ENCODE assay signal across 1 mouse cellular context in the genomic region with DNA sequence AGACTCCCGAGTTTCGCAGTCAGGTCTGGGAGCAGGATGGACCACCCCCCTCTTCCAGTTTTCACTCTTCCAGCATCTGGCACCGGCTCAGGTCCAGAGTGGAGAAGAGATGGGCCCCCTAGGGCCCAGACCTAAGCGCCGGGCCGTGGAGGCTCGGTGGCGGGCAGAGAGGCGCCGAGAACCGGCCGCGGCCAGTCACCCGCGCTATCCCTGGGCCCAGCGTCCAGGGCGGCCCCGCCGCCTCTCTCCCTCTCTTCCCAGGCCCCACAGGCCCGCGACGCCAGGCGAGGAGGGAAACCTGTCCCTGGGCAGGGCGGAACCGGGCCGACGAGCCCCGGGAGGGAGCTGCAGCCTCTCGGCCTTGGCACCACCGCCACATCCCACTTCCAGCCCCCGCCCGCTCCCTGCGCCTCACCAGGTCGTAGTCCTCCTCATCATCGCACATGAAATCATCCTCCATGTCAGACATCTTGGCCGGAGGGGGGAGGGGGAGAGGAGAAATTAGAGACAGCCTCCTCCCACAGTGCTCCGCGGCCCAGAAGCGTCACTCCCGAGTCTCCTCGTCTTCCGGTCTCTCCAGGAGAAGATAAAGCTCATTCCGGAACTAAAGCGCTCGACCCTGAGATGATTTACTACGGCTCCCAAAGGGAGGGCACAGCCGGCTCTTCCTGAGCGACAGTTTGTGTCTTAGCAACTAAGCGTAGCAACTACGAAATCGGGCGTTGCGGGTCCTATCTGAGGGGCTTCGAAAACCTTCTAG.
TF ChIP-seq lines count a peak whose summit lies in the region.

A gene (plus strand): TSS at position 589 of the 760 bp plus-strand sequence.
A gene (minus strand): TSS at position 619 of the 760 bp plus-strand sequence.

TF ChIP-seq in MEL, 35 proteins besides CTCF, POLR2A, EP300 and RAD21 (continued from another document):
- TF ChIP-seq RCOR1 (IDR thresholded peaks at IDR 0.05; ENCODE audit: low read depth, low read length) (no peak), ZC3H11A (IDR thresholded peaks at IDR 0.05; ENCODE audit: low read depth, low read length) (no peak), CHD1 (IDR thresholded peaks at IDR 0.05; ENCODE audit: low read depth, low read length) (no peak), ZKSCAN1 (IDR thresholded peaks at IDR 0.05; ENCODE audit: low read depth, low read length) (no peak), USF2 (IDR thresholded peaks at IDR 0.05; ENCODE audit: borderline replicate concordance in 1 of 2, insufficient read depth in 1 of 2, low read depth in 1 of 2, low read length in 2 of 2) (no peak), MYB (IDR thresholded peaks at IDR 0.05; ENCODE audit: low read depth, low read length) (no peak), GABPA (IDR thresholded peaks at IDR 0.05; ENCODE audit: low read depth, low read length) (no peak), MEF2A (IDR thresholded peaks at IDR 0.05; ENCODE audit: extremely low read depth, insufficient replicate concordance, low read depth, low read length, poor library complexity, severe bottlenecking) (no peak), NRF1 (IDR thresholded peaks at IDR 0.05; ENCODE audit: insufficient read depth, low read depth, low read length, poor library complexity, severe bottlenecking) (0 out of 2 replicates have a peak, but pooled peaks have one; percentile 18), TBP (IDR thresholded peaks at IDR 0.05; ENCODE audit: low read depth, low read length) (peak; percentile 95), POLR2AphosphoS5 (IDR thresholded peaks at IDR 0.05; ENCODE audit: borderline replicate concordance, low read depth, low read length) (no peak), ZNF384 (IDR thresholded peaks at IDR 0.05; ENCODE audit: low read depth, low read length) (no peak), JUND (IDR thresholded peaks at IDR 0.05; ENCODE audit: low read depth, low read length) (no peak), KAT2A (conservative IDR thresholded peaks at IDR 0.05; ENCODE audit: low read depth, low read length) (no peak; the same call in 1 of the 2 replicates), CHD2 (IDR thresholded peaks at IDR 0.05; ENCODE audit: low read length) (no peak), MAX (IDR thresholded peaks at IDR 0.05; ENCODE audit: low read length) (no peak), POLR2AphosphoS2 (IDR thresholded peaks at IDR 0.05; ENCODE audit: low read length) (peak; percentile 23; the same call in 1 of the 2 replicates), USF1 (IDR thresholded peaks at IDR 0.05; ENCODE audit: low read depth, low read length) (no peak), SMC3 (IDR thresholded peaks at IDR 0.05; ENCODE audit: low read depth, low read length) (no peak), ZMIZ1 (IDR thresholded peaks at IDR 0.05; ENCODE audit: low read depth, low read length) (no peak), SIN3A (IDR thresholded peaks at IDR 0.05; ENCODE audit: low read length) (peak; percentile 99)
